Mouse (Mus musculus): Measurements from ENCODE around the gene Stt3a. TPM values are rescaled to one million over a fixed set of nuclear protein-coding genes. Genes with fewer than 3 reads are reported as not detected.

Stt3a gene
- polyA plus RNA-seq, 1 experiment from 2014 or later: 90.4 TPM

- no peaks in the 10 kb centered on the region for H3K36me3 ChIP-seq (ENCODE audit: control insufficient read depth, insufficient read depth, low read length)
- H3K27ac ChIP-seq (replicated peaks; ENCODE audit: low read depth, low read length): no peak overlapping the region
- H3K9ac ChIP-seq (replicated peaks; ENCODE audit: low read length): no peak overlapping the region
- H3K9me3 ChIP-seq (ENCODE audit: control insufficient read depth, low read length): no peaks in the 10 kb centered on the region
- no peak overlapping the region for H3K4me3 ChIP-seq (replicated peaks; ENCODE audit: low read depth, low read length)
- H3K4me2 ChIP-seq (ENCODE audit: low read length): no peak overlapping the region
- no peaks in the 10 kb centered on the region for H3K27me3 ChIP-seq (ENCODE audit: control insufficient read depth, insufficient read depth, low read length)
- ATAC-seq (ENCODE audit: low FRiP score, low TSS enrichment) (no peak), DNase-seq (peak; percentile 35)
- H3K4me1 ChIP-seq (ENCODE audit: control insufficient read depth, insufficient read depth, low read length): no peaks in the 10 kb centered on the region
These were observed 80.2 kb downstream of the Stt3a start for GRCm38 (mm10) chr9:36687329-36687728.

GRCm38 (mm10) chr9:36681424-36681823 is 86.1 kb downstream of the Stt3a start:
- Histone ChIP-seq H3K27me3 (ENCODE audit: control insufficient read depth, insufficient read depth, low read length) (no peaks in the 10 kb centered on the region), H3K36me3 (ENCODE audit: control insufficient read depth, insufficient read depth, low read length) (no peaks in the 10 kb centered on the region), H3K4me2 (ENCODE audit: low read length) (no peak overlapping the region), H3K9me3 (ENCODE audit: control insufficient read depth, low read length) (no peaks in the 10 kb centered on the region), H3K4me3 (replicated peaks; ENCODE audit: low read depth, low read length) (no peak overlapping the region), H3K4me1 (ENCODE audit: control insufficient read depth, insufficient read depth, low read length) (no peaks in the 10 kb centered on the region), H3K9ac (replicated peaks; ENCODE audit: low read length) (no peak overlapping the region), H3K27ac (replicated peaks; ENCODE audit: low read depth, low read length) (no peak overlapping the region)
- DNase-seq (no peak), ATAC-seq (ENCODE audit: low FRiP score, low TSS enrichment) (no peak)
- 89% methylated on average over 2 of the region's 2 CpGs for WGBS

Other genes with a start within 250 kb of the Stt3a start
- gene Gm5615, start 225.7 kb downstream of the Stt3a start, polyA plus RNA-seq (2014; fragmentation: Nextera tagmentation; extraction: Ambion mirVana): not detected in 2 replicates
- gene Gm17689, start 185.0 kb downstream of the Stt3a start, polyA plus RNA-seq (2014; fragmentation: Nextera tagmentation; extraction: Ambion mirVana): not detected in 2 replicates
- not detected in 2 replicates for gene A630095E13Rik, start 124.3 kb downstream of the Stt3a start, polyA plus RNA-seq (2014; fragmentation: Nextera tagmentation; extraction: Ambion mirVana)
- not detected in 2 replicates for gene Acrv1, start 74.5 kb downstream of the Stt3a start, polyA plus RNA-seq (2014; fragmentation: Nextera tagmentation; extraction: Ambion mirVana)
- 9.9 and 11.1 TPM in 2 replicates for gene Chek1, start 40.6 kb downstream of the Stt3a start, polyA plus RNA-seq (2014; fragmentation: Nextera tagmentation; extraction: Ambion mirVana)
- gene Ei24, start 29.7 kb upstream of the Stt3a start, polyA plus RNA-seq (2014; fragmentation: Nextera tagmentation; extraction: Ambion mirVana): 80.5 and 103 TPM in 2 replicates
- gene Fez1, start 54.2 kb upstream of the Stt3a start, polyA plus RNA-seq (2014; fragmentation: Nextera tagmentation; extraction: Ambion mirVana): 576 and 626 TPM in 2 replicates

All from midbrain, embryonic 14.5 days (tissue).